Mouse (Mus musculus): ENCODE measurements at regions not wholly inside any gene's neighbourhood (a gene's known extent, or its start where the extent isn't known, plus 50 kb on each side); places are given as distances from the start of the nearest gene placed in this dataset.

DNA sequence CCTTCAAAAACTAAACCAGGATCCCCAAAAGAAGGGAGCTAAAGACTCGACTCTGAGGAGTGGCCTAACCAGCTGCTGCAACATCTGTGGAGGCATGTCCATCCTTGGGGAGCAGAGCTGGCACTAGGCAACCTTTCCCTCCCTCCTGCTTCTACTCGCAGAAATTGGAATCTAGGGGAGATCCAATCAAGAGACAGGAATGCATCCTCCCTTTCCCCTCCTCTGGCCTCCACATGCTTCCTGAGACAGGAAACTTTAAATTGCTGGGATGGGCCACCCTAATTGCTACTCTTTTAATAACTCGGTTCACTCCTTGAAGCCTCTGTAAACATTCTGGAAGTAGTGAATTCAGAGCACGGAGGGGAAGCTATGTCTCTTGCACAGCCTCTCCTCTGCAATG is 117.9 kb downstream of the Trib2 start:
- TF ChIP-seq EP300 (optimal IDR thresholded peaks at IDR 0.05) (no peak), CTCF (IDR thresholded peaks at IDR 0.05; ENCODE audit: low read depth) (no peak)
